In genomic region chr1:156111090-156111489, GRCm38 (mm10) we compare ENCODE assay signal across 13 mouse cellular contexts.
DNase-seq lines count a peak whose midpoint lies in the region; ATAC-seq and TF ChIP-seq lines count a peak whose summit lies in the region.
"Had no signal": no experiment of that assay in that cellular context is flagged by ENCODE, and none has a peak within 500 bp of the region (broad histone marks: within the 10 kb centered on the region; RNA-seq: fewer than 3 reads in every experiment).

No protein-coding gene starts in this region.

- no peaks in the 10 kb centered on the region for H3K9me3 ChIP-seq in intestine, embryonic 14.5 days (ENCODE audit: control insufficient read depth, low read length)
- H3K9me3 ChIP-seq in intestine, embryonic 15.5 days = no peaks in the 10 kb centered on the region
- no peaks in the 10 kb centered on the region for H3K9me3 ChIP-seq in liver, postnatal 0 days (ENCODE audit: low read length)
- H3K9me3 ChIP-seq: embryonic facial prominence, embryonic 15.5 days had no signal

- no peak overlapping the region for H3K9ac ChIP-seq in intestine, embryonic 14.5 days (ENCODE audit: low read length)
- H3K9ac ChIP-seq in intestine, embryonic 15.5 days = no peak overlapping the region
- H3K9ac ChIP-seq in liver, postnatal 0 days (replicated peaks) = no peak overlapping the region
- H3K9ac ChIP-seq: embryonic facial prominence, embryonic 15.5 days had no signal

- 0 out of 2 replicates have a peak overlapping the region, but pooled peaks have one; percentile 35 for H3K27ac ChIP-seq in intestine, embryonic 14.5 days (ENCODE audit: low read depth)
- H3K27ac ChIP-seq in intestine, embryonic 15.5 days = no peak overlapping the region
- H3K27ac ChIP-seq in liver, postnatal 0 days (ENCODE audit: low read depth) = no peak overlapping the region
- no peak overlapping the region for H3K27ac ChIP-seq in thymus, adult 2 months (ENCODE audit: control insufficient read depth, insufficient read depth, low read length)
- H3K27ac ChIP-seq: embryonic facial prominence, embryonic 15.5 days had no signal

- TF ChIP-seq POLR2A in thymus, adult 2 months (IDR thresholded peaks at IDR 0.05; ENCODE audit: control insufficient read depth, extremely low read depth, insufficient read depth, low read length, poor library complexity) = no peak

- H3K4me3 ChIP-seq in intestine, embryonic 14.5 days (ENCODE audit: low read depth, low read length) = no peak overlapping the region
- H3K4me3 ChIP-seq in intestine, embryonic 15.5 days (replicated peaks) = no peak overlapping the region
- no peak overlapping the region for H3K4me3 ChIP-seq in liver, postnatal 0 days (ENCODE audit: low read depth, low read length)
- no peak overlapping the region for H3K4me3 ChIP-seq in thymus, adult 2 months (ENCODE audit: control insufficient read depth, insufficient read depth, low read length)
- H3K4me3 ChIP-seq: embryonic facial prominence, embryonic 15.5 days had no signal

- WGBS in intestine, embryonic 14.5 days = 76% methylated on average over 9 of the region's 9 CpGs
- WGBS in intestine, embryonic 15.5 days = 74% methylated on average over 9 of the region's 9 CpGs
- WGBS in liver, postnatal 0 days (ENCODE audit: insufficient replicate concordance) = 77% methylated on average over 9 of the region's 9 CpGs
- 92% methylated on average over 9 of the region's 9 CpGs for WGBS in thymus, adult 2 months

- DNase-seq in intestine, embryonic 14.5 days (ENCODE audit: low spot score) = no peak
- no peak for DNase-seq in liver, postnatal 0 days
- DNase-seq in liver = no peak
- DNase-seq in ES-CJ7 (ENCODE audit: low read depth, low spot score) = peak; percentile 90
- DNase-seq in retina, embryonic 14.5 days (ENCODE audit: low spot score) = peak; percentile 54
- no peak for DNase-seq in thymus, adult 2 months
- DNase-seq: cerebellum, postnatal 25 days; heart, postnatal 10 days; spleen, adult 18-20 months had no signal

- peaks cover 5% of the 10 kb centered on the region for H3K4me1 ChIP-seq in intestine, embryonic 14.5 days (replicated peaks; ENCODE audit: control insufficient read depth, insufficient read depth, low read length)
- no peaks in the 10 kb centered on the region for H3K4me1 ChIP-seq in intestine, embryonic 15.5 days (replicated peaks)
- no peaks in the 10 kb centered on the region for H3K4me1 ChIP-seq in liver, postnatal 0 days (ENCODE audit: insufficient read depth)
- H3K4me1 ChIP-seq in thymus, adult 2 months (replicated peaks; ENCODE audit: control insufficient read depth, insufficient read depth, low read length) = no peaks in the 10 kb centered on the region

- H3K36me3 ChIP-seq in intestine, embryonic 14.5 days (ENCODE audit: control insufficient read depth, insufficient read depth, low read length) = no peaks in the 10 kb centered on the region
- no peaks in the 10 kb centered on the region for H3K36me3 ChIP-seq in intestine, embryonic 15.5 days
- H3K36me3 ChIP-seq in liver, postnatal 0 days (replicated peaks; ENCODE audit: insufficient read depth, low read length) = no peaks in the 10 kb centered on the region
- no peaks in the 10 kb centered on the region for H3K36me3 ChIP-seq in thymus, adult 2 months (ENCODE audit: control insufficient read depth, insufficient read depth, low read length)
- H3K36me3 ChIP-seq: embryonic facial prominence, embryonic 15.5 days had no signal

- no peak for ATAC-seq in intestine, embryonic 14.5 days (replicated peaks; ENCODE audit: low FRiP score, low TSS enrichment, low read depth)
- ATAC-seq in intestine, embryonic 15.5 days = no peak
- no peak for ATAC-seq in liver, postnatal 0 days
- ATAC-seq: inflammation-experienced regulatory T-cells, adult 6 months had no signal

- H3K4me2 ChIP-seq in intestine, embryonic 14.5 days (ENCODE audit: low read length) = no peak overlapping the region
- H3K4me2 ChIP-seq in intestine, embryonic 15.5 days (replicated peaks) = no peak overlapping the region
- no peak overlapping the region for H3K4me2 ChIP-seq in liver, postnatal 0 days (ENCODE audit: low read depth, low read length)
- H3K4me2 ChIP-seq: embryonic facial prominence, embryonic 15.5 days; midbrain, embryonic 11.5 days had no signal

- no peaks in the 10 kb centered on the region for H3K27me3 ChIP-seq in intestine, embryonic 14.5 days (replicated peaks; ENCODE audit: control insufficient read depth, insufficient read depth, low read length)
- no peaks in the 10 kb centered on the region for H3K27me3 ChIP-seq in intestine, embryonic 15.5 days (replicated peaks)
- no peaks in the 10 kb centered on the region for H3K27me3 ChIP-seq in liver, postnatal 0 days (ENCODE audit: insufficient read depth, low read length)
- no peaks in the 10 kb centered on the region for H3K27me3 ChIP-seq in thymus, adult 2 months (ENCODE audit: control insufficient read depth, insufficient read depth, low read length)
- H3K27me3 ChIP-seq: embryonic facial prominence, embryonic 15.5 days had no signal

- TF ChIP-seq CTCF in liver, postnatal 0 days (IDR thresholded peaks at IDR 0.05; ENCODE audit: low read depth) = peak; percentile 65
- TF ChIP-seq CTCF in thymus, adult 2 months (IDR thresholded peaks at IDR 0.05; ENCODE audit: borderline replicate concordance, control insufficient read depth, extremely low read depth, insufficient read depth, low read length, poor library complexity) = no peak

- no peak for TF ChIP-seq EP300 in liver, postnatal 0 days (IDR thresholded peaks at IDR 0.05; ENCODE audit: low read depth)

Comparison
In these comparisons a context has a peak if more than half of its experiments do, and no peak if none do; other contexts are left out.
1. DNase-seq: peak in ES-CJ7 (single experiment) and retina, embryonic 14.5 days (single experiment); none in intestine, embryonic 14.5 days (single experiment), liver, postnatal 0 days (single experiment), liver (single experiment) and thymus, adult 2 months (single experiment).